Mouse (Mus musculus) adrenal gland, postnatal 4 days (tissue): ENCODE measurements around the gene Dnah10. TPM values are rescaled to one million over a fixed set of nuclear protein-coding genes. Genes with fewer than 3 reads are reported as not detected.
A peak's percentile ranks its signal among the peaks of the same experiment; 100 is the strongest.

Experiments used
- DNase-seq, 2 experiments: peaks; one replicate each; pipeline ENCODE4 v3.0.0; 2021 to 2022; ENCODE audit warnings: low spot score in 2 of 2, mixed read lengths in 2 of 2
- total RNA-seq, 2 experiments: library from RNA; stranded (reverse); gene quantifications; 2 replicates each; pipeline ENCODE4 v1.2.3; 2021

Dnah10 gene
- total RNA-seq, 2 experiments from 2014 or later: 1.3 to 1.6 TPM

DNA sequence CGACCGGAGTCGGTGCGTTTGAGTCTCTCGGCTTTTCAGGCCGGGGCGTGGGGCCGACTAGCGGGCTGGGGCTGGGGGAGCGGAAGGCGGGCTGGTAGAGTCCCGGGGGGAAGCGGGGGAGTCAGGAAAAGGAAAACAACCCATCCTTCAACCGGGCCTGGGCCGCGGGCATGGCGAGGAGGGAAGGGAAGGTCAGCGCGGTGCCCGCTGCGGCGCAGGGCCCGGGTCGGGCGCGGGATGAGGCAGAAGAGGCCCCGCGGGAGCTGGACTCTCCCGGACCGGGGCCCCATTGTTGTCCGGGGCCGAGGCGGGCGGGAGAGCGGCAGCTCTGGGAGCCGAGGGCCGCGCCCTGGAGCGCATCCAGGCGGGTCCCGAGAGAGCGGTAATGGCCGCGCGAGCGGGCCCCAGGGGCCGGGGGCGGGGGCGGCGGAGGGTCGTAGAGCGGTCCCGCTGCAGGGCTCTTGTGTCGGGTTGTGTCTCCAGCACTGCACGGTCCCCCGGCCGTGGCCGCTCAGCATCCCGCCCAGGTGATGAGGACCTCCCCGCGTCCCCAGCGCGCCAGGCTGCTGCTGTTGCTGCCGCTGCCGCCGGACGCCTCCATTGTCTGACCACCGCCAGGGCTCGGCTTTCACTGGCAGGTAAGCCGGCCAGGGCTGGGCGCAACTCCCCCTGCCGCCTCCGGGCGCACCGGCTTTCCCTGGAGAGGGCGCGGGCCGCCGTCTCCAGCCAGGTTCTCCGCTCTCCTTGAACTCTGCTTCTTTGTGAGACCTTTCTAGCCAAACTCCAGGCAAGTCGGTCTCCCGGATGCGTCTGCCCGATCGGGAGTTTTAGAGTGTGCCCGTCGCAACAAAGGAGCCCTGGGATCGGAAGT is 138.2 kb downstream of the Dnah10 start:
- peak in 1 of 2 experiments; percentile 12 for DNase-seq

DNA sequence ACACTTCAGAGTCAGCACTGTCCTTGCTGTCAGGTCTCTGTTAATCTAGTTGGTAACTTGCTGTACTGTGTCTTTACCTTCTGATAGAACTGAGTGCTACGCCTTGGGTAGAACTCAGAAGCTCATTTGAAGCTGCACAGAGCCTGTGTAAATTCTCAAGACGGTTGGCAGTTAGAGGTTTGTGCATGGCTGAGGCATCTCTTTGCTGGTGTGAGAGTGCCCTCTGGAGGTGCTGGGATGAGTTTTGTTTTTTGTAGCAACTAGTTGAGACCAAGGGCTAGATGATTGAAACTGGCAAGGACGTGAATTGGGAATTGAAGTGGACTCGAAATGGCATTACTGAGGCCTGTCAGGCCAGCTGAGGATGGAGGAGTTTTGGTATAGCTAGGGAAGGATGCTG is 144.1 kb downstream of the Dnah10 start:
- peak in 1 of 2 experiments; percentile 32 for DNase-seq

DNA sequence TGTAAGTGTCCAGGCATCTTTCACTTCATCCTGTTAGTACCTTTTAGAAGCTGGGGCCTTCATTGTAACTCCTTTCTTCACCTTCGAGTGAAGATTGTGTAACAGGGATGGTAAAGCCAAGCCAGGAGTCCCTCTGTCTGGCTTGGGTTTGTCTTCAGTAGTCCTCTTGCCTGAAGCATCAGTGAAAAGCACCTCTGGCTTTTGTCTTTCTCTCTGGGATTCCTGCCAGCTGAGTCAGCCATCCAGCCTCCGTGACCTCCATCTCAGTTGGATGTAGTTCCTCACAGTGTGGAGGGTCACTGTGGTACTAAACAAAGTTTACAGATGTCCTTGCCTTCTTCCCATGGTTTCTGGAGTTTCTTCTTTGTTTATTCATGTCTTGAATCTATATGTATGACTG is 147.1 kb downstream of the Dnah10 start:
- peak in 1 of 2 experiments; percentile 22 for DNase-seq

DNA sequence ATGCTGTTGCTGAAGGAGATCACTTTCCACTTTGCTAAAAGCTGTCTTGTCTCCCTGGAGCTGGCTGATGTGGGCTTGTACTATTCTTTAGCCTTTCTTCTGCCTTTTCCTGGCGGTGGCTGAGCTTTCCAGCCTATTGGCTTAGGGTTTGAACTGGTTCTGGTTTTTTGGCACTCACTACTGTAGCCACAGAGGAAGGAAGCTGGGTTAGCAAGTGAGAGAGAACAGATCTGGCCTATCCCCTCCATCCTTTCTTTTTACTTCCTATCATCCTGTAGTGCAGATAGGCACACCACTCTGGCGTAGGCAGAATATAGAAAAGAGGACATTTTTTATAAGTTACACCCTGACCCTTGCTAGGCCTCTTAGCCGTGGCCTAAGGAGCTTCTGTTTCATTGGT is 148.2 kb downstream of the Dnah10 start:
- no peak for DNase-seq

DNA sequence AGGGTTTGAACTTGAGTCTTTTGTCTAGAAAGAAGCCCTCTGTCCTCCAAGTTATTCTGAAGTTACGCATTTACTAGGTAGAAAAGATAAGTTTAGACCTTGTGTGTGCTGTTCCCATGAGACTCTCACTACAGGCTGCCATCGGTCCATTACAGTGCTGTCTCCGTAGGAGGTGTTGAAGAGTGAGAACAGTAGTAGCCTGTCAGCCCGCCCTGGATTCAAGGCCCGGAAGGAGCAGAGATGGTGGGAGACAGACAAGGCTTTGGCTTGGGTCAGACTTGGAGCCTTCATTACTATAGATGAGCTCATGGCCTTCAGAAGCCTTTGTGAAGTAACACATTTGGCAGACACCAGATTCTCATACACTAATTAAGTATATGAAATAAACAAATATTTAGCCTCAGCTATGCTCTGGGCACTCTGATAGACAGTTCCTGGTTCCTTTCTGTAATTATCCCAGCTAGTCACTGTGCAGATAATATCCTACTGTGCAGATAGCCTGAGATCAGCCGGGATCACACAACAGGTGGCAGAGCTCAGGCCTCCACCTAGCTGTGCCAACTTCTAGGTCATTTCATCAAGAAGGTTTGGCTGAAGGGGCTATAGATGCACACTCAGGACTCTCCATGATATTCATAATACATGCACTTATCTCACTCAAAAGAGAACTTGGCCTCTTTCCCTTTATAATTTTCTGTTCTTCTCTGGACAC is 149.2 kb downstream of the Dnah10 start:
- DNase-seq: no peak

DNA sequence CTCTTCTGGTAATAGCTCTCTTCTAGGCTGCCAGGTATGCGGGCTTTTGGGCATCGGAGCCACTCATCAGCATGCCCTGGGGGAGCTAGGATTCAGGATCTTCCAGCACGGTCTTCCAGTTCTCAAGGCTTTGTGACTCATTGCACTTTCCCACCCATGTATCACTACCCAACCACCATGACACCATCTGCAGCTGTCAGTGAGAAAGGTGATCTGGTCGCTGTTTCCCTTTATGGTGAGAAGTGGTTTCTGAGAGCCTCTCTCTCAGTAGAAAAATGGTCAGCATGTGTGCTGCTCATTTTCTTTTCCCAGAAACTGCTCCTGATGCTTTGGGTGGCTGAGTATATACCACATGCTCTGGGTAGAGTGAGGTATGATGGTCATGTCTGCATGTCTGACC is 154.4 kb downstream of the Dnah10 start:
- no peak for DNase-seq

DNA sequence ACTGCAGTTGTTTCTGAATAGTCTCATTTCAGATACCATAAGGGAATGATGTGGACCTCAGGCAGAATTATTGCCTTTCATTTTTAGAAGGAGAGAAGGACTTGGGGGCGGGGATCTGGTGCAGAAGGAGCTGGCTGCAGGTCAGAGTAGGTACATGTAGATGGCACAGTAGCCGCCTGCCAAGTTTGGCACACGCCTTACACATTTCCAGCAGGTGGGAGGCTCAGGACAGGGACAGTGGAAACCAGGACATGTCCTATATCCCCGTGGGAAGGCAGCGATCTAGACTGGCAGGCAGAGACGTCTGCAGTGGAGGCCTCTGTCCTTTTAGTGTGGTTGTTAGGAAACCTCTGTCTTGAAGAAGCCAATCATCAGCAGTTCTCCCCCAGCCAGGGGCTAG is 154.9 kb downstream of the Dnah10 start:
- DNase-seq: no peak

DNA sequence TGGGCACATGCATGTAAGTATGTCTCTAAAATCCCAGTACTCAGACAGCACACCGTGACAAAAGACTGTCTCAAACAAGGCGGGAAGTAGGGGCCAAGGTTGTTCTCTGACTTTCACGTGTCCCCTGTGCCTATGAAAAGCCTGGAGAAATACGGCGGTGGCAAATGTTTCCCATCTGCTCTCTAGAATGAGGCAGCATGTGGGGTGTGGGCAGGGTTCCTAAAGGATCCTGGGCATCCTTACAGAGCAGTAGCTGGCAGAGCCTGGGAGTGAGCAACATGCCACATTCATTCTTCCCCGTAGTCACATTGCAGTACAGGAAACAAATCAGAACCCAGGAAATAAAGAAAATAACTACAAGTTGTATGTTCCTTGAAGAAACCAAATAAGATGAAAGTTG is 159.0 kb downstream of the Dnah10 start:
- DNase-seq: no peak

Other genes starting within 250 kb of the Dnah10 start
- 10 to 100 TPM; 27.3 to 31.4 TPM for gene Rilpl2, start 246.7 kb upstream of the Dnah10 start, total RNA-seq
- gene Snrnp35, start 242.0 kb upstream of the Dnah10 start, total RNA-seq: 10 to 100 TPM; 17.6 to 22.7 TPM
- gene Rilpl1, start 193.7 kb upstream of the Dnah10 start, total RNA-seq: 10 to 100 TPM; 23.0 TPM
- gene Tmed2, start 184.4 kb upstream of the Dnah10 start, total RNA-seq: 100 to 1,000 TPM; 199 to 213 TPM
- 10 to 100 TPM; 16.1 to 16.8 TPM for gene Ddx55, start 172.2 kb upstream of the Dnah10 start, total RNA-seq
- 10 to 100 TPM; 54.2 to 58.5 TPM for gene Eif2b1, start 146.0 kb upstream of the Dnah10 start, total RNA-seq
- 10 to 100 TPM; 43.2 to 45.5 TPM for gene Gtf2h3, start 145.9 kb upstream of the Dnah10 start, total RNA-seq
- gene Atp6v0a2, start 96.5 kb upstream of the Dnah10 start, total RNA-seq: 10 to 100 TPM; 48.8 to 49.0 TPM
- gene Ccdc92, start 137.3 kb downstream of the Dnah10 start, total RNA-seq: 1 to 10 TPM; 5.6 to 7.6 TPM
- gene Zfp664, start 137.6 kb downstream of the Dnah10 start, total RNA-seq: 10 to 100 TPM; 52.5 to 64.6 TPM